Mouse (Mus musculus): ENCODE measurements at regions not wholly inside any gene's neighbourhood (a gene's known extent, or its start where the extent isn't known, plus 50 kb on each side); places are given as distances from the start of the nearest gene placed in this dataset.

DNA sequence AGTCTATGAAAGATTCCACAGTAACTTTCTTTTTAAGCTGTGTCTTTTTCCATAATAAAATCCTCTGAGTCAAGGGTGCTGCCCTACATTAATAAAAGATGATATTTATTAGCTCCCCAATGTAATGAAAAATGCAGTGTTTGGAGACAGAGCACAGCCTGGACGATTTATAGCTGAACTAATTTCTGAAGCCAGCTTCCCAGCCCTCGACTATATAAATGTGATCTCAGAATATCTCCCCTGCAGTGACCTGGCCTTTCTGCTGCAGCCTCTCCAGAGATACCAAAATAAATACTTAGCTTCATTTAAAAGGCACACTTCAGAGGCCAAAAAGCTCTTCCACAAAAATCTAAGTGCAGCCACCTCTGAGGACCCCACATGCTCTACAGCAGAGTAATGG, 534.7 kb downstream of the Zfp619 start:
- in situ Hi-C loops (cut with MboI; ENCODE audit: low pct_unique_long_range_greater_than_20kb in 1 of 2, low sequenced_read_pairs in 2 of 2, unreplicated experiment in 1 of 2): no loop called here

DNA sequence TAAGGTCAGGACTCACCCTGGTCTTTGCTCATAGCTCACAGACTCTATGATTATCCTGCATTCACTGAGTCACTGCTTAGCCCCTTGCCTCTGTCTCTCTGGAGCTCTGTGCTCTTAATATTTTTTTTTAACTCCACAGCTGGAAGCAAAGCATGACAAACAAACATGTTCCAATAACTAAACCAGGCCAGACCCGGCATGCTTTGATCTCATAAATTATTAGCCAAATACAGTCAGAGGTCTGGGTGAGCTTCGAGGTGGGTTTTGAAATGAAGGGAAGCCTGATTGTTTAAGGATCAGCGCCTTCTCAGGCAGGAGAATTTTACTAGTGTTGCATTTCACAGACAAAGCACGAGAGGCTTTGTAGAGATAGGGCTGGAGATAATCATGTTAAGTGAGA, 541.3 kb downstream of the Zfp619 start:
- in situ Hi-C loops (cut with MboI; ENCODE audit: low pct_unique_long_range_greater_than_20kb in 1 of 2, low sequenced_read_pairs in 2 of 2, unreplicated experiment in 1 of 2): no loop called here

DNA sequence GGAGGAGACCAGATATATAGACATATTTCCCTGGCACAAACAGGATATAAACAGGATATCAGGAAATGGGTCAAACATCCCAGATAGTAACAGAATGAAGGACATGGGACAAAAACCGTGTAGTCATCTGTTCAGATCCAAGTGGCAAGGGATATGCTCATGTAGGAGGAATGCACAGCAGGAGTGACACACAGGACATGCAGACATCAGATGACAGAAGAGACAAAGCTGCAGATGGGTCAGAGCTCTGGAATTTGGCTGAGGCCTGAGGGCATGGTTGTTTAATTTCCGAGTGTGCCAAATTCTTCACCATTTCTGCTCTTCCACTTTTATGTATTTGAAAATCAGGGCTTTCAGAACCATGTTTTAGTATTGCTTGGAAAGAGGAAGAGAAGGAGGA, 547.1 kb downstream of the Zfp619 start:
- in situ Hi-C loops (cut with MboI; ENCODE audit: low pct_unique_long_range_greater_than_20kb in 1 of 2, low sequenced_read_pairs in 2 of 2, unreplicated experiment in 1 of 2): no loop called here

DNA sequence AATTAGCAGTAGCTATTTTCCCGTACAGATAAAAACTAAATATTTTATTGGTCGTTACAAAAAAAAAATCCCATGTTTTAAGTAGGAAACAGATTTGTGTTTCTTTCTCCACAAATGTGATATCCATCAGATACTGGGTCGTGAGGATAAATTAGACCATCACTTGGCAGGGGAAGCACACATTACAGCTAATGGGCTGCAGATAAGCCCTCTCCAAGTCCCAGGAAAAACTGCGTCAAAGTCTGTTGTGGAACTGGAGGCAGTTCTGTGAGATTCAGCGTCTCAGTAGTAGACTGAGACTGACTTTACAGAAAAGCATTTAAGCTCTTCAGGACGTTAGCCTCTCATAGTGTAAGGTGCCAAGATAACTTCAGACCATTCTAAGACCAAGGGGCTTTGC, 548.0 kb downstream of the Zfp619 start:
- in situ Hi-C loops (cut with MboI; ENCODE audit: low pct_unique_long_range_greater_than_20kb in 1 of 2, low sequenced_read_pairs in 2 of 2, unreplicated experiment in 1 of 2): no loop called here

DNA sequence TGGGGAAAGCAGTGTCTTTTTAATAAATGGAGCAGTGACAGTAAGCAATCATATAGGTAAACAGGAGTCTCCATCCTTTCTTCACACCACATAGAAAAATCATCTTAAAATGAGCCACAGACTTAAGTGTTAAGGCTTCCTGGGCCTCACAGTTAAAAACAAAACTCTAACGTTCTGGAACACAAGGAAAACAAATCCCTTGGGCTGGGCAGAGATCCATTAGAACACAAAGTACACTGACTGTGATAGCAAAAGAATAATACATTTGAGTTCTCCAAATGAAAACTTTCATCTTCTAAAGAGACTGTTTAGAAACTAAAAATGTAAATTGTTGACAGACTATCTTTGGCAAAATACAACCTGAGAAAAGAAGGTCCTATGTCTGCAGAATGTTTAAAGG, 549.8 kb downstream of the Zfp619 start:
- in situ Hi-C loops (cut with MboI; ENCODE audit: low pct_unique_long_range_greater_than_20kb in 1 of 2, low sequenced_read_pairs in 2 of 2, unreplicated experiment in 1 of 2): no loop called here

DNA sequence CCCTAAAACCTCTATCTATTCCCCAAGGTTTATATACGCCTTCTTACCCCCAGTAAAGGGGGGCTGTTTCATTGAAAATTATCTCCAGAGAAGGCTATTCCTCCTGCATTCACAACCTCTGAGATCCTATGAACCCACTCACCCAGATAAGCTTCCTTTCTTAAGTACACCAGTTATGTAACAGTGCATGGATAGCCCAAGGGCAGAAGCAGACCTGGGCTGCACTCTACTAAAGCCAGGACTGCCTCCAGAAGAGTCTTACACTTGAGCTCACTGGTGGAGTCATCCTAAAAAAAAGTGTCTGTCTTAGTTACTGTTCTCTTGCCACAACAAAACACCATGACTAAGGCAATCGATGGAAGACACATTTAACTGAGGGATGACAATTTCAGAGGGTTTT, 553.7 kb downstream of the Zfp619 start:
- in situ Hi-C loops (cut with MboI; ENCODE audit: low pct_unique_long_range_greater_than_20kb in 1 of 2, low sequenced_read_pairs in 2 of 2, unreplicated experiment in 1 of 2): no loop called here

DNA sequence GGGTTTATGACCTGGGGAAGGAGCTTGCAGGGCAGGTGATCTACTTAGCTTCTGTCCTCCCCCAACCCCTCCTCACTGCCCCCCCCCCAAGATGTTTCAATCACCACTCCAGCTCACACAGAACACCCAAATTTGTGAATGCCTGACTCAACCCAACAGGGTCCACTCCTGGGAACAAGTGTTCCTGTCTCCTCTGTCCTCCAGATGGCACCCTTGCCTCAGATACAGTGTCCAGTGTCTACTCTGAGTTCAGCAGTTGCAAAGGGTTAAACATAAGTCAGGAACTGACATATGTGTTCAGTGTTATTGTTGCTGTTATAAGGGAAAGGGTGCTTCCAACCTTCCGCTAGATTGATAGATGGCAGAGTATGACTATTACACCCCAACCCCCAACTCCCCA, 554.9 kb downstream of the Zfp619 start:
- in situ Hi-C loops (cut with MboI; ENCODE audit: low pct_unique_long_range_greater_than_20kb in 1 of 2, low sequenced_read_pairs in 2 of 2, unreplicated experiment in 1 of 2): no loop called here

DNA sequence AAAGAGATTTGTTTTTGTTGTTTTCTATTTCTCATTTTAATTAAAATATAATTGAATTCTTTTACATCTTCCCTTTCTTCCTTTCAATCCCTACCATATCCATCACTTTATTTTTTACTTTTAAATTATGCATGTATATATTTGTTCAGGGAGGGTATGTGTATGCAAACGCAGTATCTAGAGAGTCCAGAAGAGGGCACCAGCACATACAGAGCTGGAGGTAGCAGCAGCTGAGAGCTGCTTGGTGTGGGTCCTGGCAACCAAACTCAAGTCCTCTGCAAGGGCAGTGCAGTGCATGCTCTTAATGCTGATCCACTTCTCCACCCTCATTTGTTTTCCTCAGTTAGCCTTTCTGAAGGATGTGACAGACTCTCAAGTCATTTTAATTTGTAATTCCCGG, 568.7 kb downstream of the Zfp619 start:
- in situ Hi-C loops (cut with MboI; ENCODE audit: low pct_unique_long_range_greater_than_20kb in 1 of 2, low sequenced_read_pairs in 2 of 2, unreplicated experiment in 1 of 2): no loop called here

DNA sequence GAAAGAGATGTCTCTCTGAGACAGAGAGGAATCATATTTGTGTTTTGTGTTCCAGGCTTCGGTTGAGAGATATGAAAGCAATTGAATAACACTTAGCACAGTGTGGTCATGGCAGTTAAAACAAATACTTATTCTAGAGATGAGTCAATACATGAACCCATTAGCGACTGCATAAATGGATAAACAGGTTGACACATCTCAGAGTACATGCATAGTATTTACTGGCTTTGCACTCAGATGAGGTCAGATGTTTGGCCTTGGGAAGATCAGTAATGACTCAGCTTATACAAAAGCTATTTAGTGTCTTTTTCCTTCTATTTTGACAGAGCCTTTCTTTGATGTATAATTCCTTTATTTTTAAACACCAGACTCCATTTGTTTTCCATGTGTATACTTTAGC, 579.5 kb downstream of the Zfp619 start:
- in situ Hi-C loops (cut with MboI; ENCODE audit: low pct_unique_long_range_greater_than_20kb in 1 of 2, low sequenced_read_pairs in 2 of 2, unreplicated experiment in 1 of 2): no loop called here

DNA sequence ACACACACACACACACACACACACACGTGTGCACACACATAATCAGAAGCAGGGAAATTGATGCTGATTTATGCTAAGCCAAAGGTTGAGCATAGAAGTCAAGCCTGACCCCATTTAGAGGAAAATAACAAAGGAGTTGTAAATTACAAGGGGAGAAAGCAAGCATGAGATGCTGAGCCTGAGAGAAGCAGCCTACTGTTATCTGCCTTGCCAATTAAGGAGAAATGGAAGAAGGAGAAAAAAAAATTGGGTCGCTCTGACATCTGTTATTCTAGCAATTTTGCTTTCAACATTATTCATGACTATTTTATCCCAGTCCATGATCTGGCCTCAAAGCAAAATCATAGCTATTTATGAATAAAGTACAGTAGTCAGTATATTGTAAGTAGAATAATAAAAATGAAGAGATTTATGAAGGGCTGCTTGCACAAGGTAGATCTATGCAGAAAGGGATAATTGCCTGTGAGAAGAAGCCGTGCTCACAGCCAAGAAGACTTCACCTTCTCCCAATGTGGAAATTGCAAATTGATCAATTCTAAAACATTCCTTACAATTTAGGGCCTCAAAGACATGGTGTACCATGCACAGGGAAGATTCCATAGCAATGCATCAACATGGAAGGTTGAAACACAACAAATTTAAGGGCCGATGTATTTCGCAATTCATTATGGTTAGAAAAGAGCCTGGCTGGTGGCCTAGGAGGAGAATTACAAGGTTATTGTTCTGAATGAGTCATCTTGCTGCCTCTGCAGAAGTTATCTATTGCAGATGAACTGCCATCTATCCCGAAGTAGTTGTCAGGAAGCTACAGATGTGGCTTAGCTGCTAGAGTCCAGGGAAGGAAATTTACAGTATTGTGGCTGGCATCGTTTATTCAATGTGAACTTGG, 585.7 kb downstream of the Zfp619 start:
- in situ Hi-C loops (cut with MboI; ENCODE audit: low pct_unique_long_range_greater_than_20kb in 1 of 2, low sequenced_read_pairs in 2 of 2, unreplicated experiment in 1 of 2): no loop called here

DNA sequence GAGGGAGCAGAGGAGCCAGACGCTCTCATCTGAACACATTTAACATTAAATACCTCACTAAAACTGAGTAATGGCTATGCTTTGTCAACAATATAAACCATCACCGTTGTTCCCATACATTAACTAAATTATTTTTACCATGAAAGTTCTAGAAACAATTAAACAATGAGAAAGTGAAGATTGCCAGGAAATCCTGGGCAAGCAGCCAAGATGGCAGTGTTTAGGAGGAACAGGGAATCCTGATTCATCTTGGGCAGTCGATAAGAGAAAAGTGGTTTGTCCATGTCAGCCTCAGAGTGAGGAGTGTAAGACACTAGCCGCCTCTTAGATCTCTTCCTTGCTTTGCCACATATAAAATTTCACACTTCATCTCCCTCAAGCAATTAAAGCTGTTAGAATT, 625.3 kb downstream of the Zfp619 start:
- in situ Hi-C loops (cut with MboI; ENCODE audit: low pct_unique_long_range_greater_than_20kb in 1 of 2, low sequenced_read_pairs in 2 of 2, unreplicated experiment in 1 of 2): no loop called here

DNA sequence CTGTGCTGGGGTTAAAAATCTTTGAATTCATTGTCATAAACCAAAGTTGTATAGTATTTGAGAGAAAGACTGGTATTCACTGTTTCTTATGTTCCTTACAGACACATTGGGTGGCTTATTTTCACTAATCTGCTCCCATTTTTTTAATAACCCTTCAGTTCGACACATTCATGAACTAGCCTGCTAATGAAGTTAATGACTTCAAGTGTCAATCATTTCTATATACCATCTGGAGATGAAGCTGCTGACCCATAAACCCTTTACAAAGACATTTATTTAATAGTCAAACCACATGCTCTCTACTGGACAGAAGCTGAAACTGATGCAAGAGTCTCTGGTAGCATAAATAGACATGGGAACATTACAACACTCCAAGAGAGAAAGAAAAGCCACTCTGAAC, 626.9 kb downstream of the Zfp619 start:
- in situ Hi-C loops (cut with MboI; ENCODE audit: low pct_unique_long_range_greater_than_20kb in 1 of 2, low sequenced_read_pairs in 2 of 2, unreplicated experiment in 1 of 2): no loop called here

DNA sequence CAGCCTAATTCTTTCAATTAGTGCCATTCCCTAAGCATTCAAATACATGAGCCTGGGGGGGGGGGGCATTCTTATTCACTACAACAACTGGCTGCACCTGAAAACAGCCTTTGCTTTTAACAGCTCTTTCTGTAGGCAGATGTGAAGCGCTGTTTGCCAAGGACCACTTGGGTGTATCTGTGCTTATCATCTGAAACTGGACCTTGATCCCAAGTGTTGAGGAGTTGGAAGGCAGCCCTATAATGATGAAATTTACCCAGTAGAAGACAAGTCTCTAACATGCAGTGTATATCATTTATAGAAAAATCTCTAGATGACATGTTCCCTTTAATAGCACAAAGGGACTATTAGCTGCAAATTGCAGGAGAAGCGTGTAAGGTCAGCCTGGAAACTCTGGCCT, 660.0 kb downstream of the Zfp619 start:
- in situ Hi-C loops (cut with MboI; ENCODE audit: low pct_unique_long_range_greater_than_20kb in 1 of 2, low sequenced_read_pairs in 2 of 2, unreplicated experiment in 1 of 2): no loop called here

DNA sequence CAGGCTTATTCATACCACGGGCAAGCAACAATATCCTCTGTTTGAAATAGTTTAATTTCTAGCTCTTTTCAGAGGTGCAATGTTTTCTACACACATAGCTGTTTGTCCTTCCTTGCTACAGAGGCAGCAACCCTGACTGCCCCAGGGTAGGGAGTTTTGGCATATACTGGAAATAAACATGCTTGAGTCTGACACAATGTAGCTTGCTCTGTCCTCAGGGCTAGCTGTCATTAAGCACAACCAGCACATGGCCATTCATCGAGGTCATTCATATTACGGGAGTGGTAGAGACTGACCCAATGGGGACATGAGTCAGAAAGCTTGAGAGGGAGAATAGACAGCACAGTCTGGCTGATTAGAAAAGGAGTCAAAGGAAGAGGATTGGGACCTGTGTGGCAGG, 677.8 kb downstream of the Zfp619 start:
- in situ Hi-C loops (cut with MboI; ENCODE audit: low pct_unique_long_range_greater_than_20kb in 1 of 2, low sequenced_read_pairs in 2 of 2, unreplicated experiment in 1 of 2): no loop called here

DNA sequence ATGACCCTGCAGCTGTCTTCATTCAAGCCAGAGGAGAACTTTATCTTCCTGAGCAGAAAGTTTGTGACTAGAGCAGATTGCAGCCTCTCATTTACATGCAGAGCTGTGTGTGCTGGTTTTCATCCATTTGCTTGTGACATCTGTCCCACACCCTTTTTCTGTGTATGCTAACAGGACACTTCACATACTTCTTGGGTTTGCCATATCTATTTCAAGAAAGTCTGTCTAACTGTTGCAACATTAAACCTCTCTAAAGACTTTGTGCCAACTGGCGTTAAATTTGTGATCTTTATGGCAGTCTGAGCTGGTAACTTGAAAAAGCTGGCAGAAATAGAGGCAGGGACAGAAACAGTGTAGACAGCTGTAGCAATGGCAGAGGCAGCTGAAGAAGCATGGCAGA, 685.0 kb downstream of the Zfp619 start:
- in situ Hi-C loops (cut with MboI; ENCODE audit: low pct_unique_long_range_greater_than_20kb in 1 of 2, low sequenced_read_pairs in 2 of 2, unreplicated experiment in 1 of 2): no loop called here

DNA sequence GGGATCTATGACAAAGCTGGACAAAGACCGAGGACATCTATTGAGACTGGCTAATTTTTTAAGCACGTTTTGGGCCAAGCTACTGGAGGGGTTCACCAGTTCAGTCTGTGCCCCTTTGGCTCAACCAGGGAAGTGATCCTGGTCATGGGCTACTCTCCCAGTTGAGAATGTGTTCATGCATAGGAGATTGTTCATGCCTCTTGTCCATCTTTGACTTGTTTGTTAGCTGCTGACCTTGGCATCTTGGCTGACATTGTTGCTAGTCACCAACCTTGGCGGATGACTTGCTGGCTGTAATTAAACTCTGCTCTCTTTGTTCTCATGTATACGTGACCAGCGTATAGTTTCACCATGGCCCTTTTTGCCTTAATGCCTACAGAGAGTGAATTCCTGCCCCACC, 686.2 kb upstream of the Vstm2b start:
- in situ Hi-C loops (cut with MboI; ENCODE audit: low pct_unique_long_range_greater_than_20kb in 1 of 2, low sequenced_read_pairs in 2 of 2, unreplicated experiment in 1 of 2): no loop called here

DNA sequence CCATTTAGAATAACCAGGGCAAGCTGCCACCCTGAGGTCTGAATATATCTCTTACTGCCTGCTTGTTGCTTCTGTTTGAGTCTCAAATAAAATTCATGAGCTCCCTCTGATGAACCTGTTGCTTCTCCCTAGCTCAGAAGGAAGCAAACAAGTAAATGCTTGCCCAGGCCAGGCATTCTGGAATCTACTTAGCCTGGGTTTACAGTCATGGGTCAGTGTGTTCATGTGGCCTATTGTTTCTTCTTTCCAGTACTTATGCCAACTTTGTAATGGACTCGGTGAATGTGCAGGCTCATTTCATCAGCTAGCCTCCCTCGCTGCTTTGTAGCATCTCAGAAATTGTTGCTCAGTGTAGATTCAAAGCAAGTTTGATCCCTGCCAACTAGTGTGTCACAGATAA, 685.6 kb upstream of the Vstm2b start:
- in situ Hi-C loops (cut with MboI; ENCODE audit: low pct_unique_long_range_greater_than_20kb in 1 of 2, low sequenced_read_pairs in 2 of 2, unreplicated experiment in 1 of 2): no loop called here

DNA sequence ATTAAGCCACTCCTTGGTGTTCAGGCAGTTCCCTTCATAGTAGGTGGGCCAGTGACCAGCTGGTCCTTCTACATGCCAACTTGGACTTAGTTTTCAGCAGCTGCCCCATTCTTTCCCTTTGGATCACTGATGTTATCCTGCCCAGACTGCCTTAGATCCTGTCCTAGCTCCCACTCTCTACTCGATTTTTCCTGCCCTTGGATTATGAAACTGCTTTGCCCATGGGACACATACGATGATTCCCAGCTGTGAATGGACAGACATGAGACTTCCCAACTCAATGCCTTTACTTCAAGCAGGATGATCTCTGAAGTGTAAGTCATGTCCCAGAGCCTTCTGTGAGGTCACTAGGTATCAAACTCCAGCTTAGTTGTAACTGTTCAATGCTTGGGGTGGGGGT, 684.5 kb upstream of the Vstm2b start:
- in situ Hi-C loops (cut with MboI; ENCODE audit: low pct_unique_long_range_greater_than_20kb in 1 of 2, low sequenced_read_pairs in 2 of 2, unreplicated experiment in 1 of 2): no loop called here

DNA sequence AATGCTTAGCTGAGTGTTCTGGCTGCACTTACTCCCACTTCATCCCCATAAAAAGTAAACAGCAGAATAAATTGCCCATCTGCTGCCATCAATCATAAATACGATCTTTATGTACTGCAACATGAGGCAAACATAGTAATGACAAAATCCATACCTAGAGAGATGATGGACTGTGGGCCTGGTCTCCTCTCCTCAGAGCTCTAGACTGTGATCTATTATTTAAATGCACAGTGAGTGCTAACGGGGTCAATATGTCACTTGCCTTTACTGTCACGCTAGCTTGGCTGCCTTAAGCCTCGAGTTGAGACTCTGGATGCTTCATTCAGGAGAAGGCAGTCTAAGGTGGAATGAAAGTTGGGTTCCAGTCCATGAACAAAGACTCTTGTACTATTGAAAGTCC, 683.7 kb upstream of the Vstm2b start:
- in situ Hi-C loops (cut with MboI; ENCODE audit: low pct_unique_long_range_greater_than_20kb in 1 of 2, low sequenced_read_pairs in 2 of 2, unreplicated experiment in 1 of 2): no loop called here

DNA sequence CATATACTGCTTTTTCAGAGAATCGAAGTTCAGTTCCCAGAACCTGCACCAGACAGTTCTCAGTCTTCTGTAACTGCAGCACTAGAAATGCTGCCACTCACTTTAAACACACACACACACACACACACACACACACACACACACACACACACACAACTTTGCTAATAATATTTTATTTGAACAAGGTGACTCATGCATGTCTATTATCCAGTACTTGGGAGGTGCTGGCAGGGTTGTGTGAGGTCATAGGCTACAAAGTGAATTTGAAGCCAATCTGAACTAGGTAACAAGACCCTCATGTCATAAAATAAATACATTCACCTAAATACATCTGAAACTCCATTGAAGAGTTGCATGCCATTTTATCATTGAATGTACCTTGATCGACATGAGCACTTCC, 682.9 kb upstream of the Vstm2b start:
- in situ Hi-C loops (cut with MboI; ENCODE audit: low pct_unique_long_range_greater_than_20kb in 1 of 2, low sequenced_read_pairs in 2 of 2, unreplicated experiment in 1 of 2): no loop called here

DNA sequence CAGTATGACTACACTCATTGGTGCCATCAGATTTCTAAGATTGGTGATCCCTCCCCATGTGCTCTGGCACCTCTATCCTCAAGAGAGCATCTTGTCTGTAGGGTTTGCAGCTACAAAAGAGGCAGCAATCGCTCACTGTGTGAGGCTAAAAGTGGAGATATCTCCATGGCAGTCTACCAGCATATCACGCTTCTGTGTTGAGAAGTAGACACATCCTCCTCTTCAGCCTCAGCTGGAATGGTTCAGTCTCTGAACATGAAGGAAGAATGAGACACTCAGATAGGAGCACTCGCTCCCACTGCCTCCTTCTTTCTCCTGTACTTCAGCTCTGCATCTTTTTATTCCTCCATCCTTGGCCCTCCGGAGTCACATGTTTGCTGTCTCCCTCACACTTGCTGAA, 677.6 kb upstream of the Vstm2b start:
- in situ Hi-C loops (cut with MboI; ENCODE audit: low pct_unique_long_range_greater_than_20kb in 1 of 2, low sequenced_read_pairs in 2 of 2, unreplicated experiment in 1 of 2): no loop called here

Measured in mouse embryonic stem cell (cell line).